Mouse (Mus musculus): Measurements from ENCODE around the gene Luzp2. TPM values are rescaled to one million over a fixed set of nuclear protein-coding genes. Genes with fewer than 3 reads are reported as not detected.

The Luzp2 gene
- polyA plus RNA-seq (2016; fragmentation: Nextera tagmentation; extraction: Ambion mirVana): 0.02 TPM in 1 of 2 replicates, not detected in the other

DNA sequence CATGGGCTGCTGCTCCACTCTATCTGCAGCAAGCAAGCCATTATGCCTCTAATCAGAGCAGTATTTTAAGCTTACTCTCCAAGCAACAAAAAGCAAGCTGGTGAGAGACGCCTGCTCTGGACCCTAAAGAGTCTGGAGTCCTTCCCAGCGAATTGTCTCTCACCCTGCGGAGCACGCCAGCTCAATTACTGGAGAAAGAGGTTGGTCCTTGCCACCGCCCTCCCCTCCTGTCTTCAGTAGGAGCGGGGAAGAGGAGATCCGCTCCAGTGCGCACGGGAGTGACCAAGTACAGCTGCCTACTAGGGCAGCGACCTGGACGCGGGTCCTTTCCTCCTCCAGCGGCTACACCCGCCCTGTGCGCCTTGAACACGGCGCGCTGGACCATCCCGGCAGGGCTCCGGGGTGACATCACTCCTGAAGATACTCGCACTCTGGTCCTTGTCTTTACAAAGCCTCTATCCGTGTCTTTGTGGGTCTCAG is at the start of gene Luzp2:
Gene Luzp2 (plus strand): TSS at position 127 of the 480 bp plus-strand sequence.
- no peak within 1 kb of the TSS for H3K27ac ChIP-seq
- H3K9me3 ChIP-seq (replicated peaks): no peaks in the 10 kb centered on the region
- no peak within 1 kb of the TSS for H3K9ac ChIP-seq
- no peak for ATAC-seq
- peak within 1 kb of the TSS; percentile 44 for H3K4me2 ChIP-seq
- no peaks in the 10 kb centered on the region for H3K36me3 ChIP-seq
- WGBS (ENCODE audit: insufficient replicate concordance): 2% methylated on average over 22 of the region's 22 CpGs
- peaks cover 15% of the 10 kb centered on the region for H3K27me3 ChIP-seq (replicated peaks)
- no peaks in the 10 kb centered on the region for H3K4me1 ChIP-seq
- H3K4me3 ChIP-seq: peak within 1 kb of the TSS; percentile 17; the same call in 1 of the 2 replicates

DNA sequence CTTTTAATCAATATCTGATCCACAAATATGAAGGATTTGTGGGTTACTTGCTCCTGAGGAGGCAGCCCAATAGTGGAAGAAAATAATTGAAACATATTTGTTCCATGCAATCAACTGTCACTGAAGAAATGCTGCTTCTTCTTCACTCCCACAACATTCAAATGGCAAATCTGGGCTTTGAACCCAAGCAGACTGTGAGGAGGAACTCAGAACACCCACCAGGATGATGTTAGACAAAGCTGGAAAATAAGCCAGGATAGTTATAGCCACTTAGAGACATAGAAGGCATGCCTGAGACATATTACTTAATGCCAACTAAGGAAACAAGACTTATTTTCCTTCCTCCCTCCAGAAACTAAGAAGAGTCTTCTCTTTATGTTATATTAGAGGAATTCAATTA is 47.8 kb upstream of the Luzp2 start:
- no peak for ATAC-seq
- H3K9ac ChIP-seq: no peak overlapping the region
- no peaks in the 10 kb centered on the region for H3K4me1 ChIP-seq
- H3K9me3 ChIP-seq (replicated peaks): no peaks in the 10 kb centered on the region
- H3K36me3 ChIP-seq: no peaks in the 10 kb centered on the region
- no peak overlapping the region for H3K4me3 ChIP-seq
- no peak overlapping the region for H3K4me2 ChIP-seq
- no peak overlapping the region for H3K27ac ChIP-seq
- no peaks in the 10 kb centered on the region for H3K27me3 ChIP-seq (replicated peaks)

DNA sequence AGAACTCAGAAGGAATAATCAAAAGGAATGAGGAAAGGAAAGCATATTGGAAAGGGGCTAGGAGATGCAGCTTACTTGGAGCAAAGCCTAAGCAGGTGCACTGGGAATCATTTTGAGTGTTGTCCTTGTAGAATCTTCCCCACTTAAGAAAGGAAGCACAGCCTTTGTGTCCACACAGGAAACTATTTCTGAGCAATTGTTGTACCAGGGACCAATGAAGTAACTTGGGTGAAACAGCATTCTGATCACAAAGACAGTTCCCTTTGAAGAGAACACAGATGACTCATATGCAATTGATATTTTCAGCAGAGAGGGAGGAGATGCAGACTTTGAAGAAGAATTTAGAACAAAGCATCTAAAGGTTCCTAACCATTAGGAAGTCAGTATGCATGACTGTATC is 16.7 kb upstream of the Luzp2 start:
- no peak for ATAC-seq
- Histone ChIP-seq H3K27ac (no peak overlapping the region), H3K9ac (no peak overlapping the region), H3K9me3 (replicated peaks) (no peaks in the 10 kb centered on the region), H3K4me3 (no peak overlapping the region), H3K4me2 (no peak overlapping the region), H3K27me3 (replicated peaks) (no peaks in the 10 kb centered on the region), H3K36me3 (no peaks in the 10 kb centered on the region), H3K4me1 (no peaks in the 10 kb centered on the region)

DNA sequence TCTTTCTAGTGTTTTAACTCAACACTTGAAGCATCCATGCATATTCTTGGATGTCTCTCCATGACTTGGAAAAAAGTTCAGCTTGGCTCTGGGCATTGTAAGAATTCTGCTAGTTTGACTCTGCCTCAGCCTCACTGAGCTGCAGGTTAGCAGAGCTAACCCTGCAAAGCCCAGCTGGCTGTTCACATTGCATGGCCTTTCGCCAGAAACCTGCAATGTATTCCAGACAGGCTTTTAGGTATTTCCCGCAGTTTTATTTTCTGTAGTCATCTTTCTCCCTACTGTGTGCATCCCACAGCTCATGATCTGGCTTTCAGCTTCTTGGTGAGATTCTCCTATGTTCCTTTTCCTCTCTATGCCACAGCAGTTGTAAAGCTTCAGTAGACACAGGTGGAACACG is 6.5 kb upstream of the Luzp2 start:
- Histone ChIP-seq H3K9ac (no peak overlapping the region), H3K27ac (no peak overlapping the region), H3K36me3 (no peaks in the 10 kb centered on the region), H3K9me3 (replicated peaks) (no peaks in the 10 kb centered on the region), H3K4me3 (no peak overlapping the region), H3K4me2 (no peak overlapping the region), H3K27me3 (replicated peaks) (no peaks in the 10 kb centered on the region), H3K4me1 (no peaks in the 10 kb centered on the region)
- WGBS (ENCODE audit: insufficient replicate concordance): 69% methylated on average over 3 of the region's 3 CpGs
- ATAC-seq: no peak

DNA sequence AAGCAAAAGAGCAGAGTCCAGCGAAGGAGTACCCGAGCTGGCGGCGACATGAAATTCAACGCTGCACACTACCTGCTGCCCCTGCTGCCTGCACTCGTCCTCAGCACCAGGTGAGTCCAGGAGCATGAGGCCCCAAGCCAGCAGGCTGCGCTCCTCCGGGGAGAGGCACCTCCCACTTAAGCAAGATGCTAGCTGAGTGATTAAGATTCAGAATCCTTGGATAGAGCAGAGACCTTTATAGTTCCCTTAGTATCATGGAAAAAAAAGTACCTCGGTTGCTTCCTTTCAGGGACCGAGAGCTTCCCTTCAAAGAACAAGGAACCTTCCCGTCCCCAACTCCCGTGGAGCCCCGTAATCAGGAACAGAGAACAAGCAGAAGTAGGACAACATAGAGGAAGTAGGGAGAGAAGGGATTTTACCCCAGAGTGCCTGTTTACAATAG is 634 bp downstream of the Luzp2 start:
- no peak overlapping the region for H3K27ac ChIP-seq
- no peaks in the 10 kb centered on the region for H3K9me3 ChIP-seq (replicated peaks)
- no peak overlapping the region for H3K9ac ChIP-seq
- peak overlapping the region; percentile 17; the same call in 1 of the 2 replicates for H3K4me3 ChIP-seq
- ATAC-seq: no peak
- no peaks in the 10 kb centered on the region for H3K36me3 ChIP-seq
- H3K27me3 ChIP-seq (replicated peaks): peaks cover 15% of the 10 kb centered on the region
- no peaks in the 10 kb centered on the region for H3K4me1 ChIP-seq
- WGBS (ENCODE audit: insufficient replicate concordance): 8% methylated on average over 13 of the region's 13 CpGs
- peak overlapping the region; percentile 44 for H3K4me2 ChIP-seq

DNA sequence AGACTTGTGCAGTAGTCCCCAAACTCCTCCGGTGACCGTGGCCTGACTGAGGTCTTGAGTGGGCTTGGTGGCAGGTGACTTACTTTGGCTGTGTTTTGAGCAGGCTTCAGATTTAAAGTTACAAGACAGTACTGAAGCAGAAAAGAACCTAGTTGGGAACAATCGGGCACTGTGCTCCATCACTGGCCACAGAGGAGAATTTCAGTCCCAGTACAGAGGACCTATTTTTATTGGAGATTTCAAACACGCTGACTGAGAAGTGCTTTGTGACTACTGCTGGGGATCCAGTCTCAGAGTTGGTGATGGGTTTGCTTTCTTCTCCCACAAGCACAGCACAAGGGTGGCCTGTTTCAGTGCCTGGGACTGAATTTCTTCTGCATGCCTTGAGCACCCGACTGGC is 1.1 kb downstream of the Luzp2 start:
- Histone ChIP-seq H3K27me3 (replicated peaks) (peaks cover 15% of the 10 kb centered on the region), H3K4me3 (no peak overlapping the region), H3K36me3 (no peaks in the 10 kb centered on the region), H3K27ac (no peak overlapping the region), H3K4me2 (no peak overlapping the region), H3K4me1 (no peaks in the 10 kb centered on the region), H3K9ac (no peak overlapping the region), H3K9me3 (replicated peaks) (no peaks in the 10 kb centered on the region)
- 62% methylated on average over 5 of the region's 5 CpGs for WGBS (ENCODE audit: insufficient replicate concordance)
- ATAC-seq: no peak

DNA sequence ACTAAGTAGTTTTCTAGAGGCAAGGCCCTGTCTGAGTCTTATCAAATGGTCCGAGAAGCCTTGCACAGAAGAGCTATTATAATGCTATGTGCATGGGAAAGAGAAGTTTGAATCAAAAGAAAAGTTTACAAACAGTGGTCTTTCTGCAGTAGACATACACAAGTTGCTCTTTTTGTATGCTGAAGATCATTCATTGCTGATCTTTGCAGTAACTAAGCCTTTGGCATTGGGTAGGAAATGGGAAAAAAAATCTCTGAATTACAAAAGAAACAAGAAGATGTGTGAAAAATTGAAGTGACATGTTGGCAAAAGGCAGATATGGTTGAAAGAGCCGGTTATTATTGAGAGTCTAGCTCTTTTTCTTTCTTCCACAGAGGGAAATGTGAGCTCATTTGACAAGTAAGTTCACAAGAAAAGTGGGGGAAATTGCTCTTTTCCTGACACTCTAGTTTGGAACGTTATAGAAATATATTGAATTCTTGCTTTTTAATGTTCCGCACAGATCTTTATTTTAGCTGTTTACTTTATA is 7.6 kb downstream of the Luzp2 start:
- H3K27me3 ChIP-seq (replicated peaks): no peaks in the 10 kb centered on the region
- H3K9me3 ChIP-seq (replicated peaks): no peaks in the 10 kb centered on the region
- no peak overlapping the region for H3K9ac ChIP-seq
- no peak for ATAC-seq
- H3K4me2 ChIP-seq: no peak overlapping the region
- H3K27ac ChIP-seq: no peak overlapping the region
- 73% methylated on average over 4 of the region's 4 CpGs for WGBS (ENCODE audit: insufficient replicate concordance)
- H3K4me1 ChIP-seq: no peaks in the 10 kb centered on the region
- H3K4me3 ChIP-seq: no peak overlapping the region
- H3K36me3 ChIP-seq: no peaks in the 10 kb centered on the region

DNA sequence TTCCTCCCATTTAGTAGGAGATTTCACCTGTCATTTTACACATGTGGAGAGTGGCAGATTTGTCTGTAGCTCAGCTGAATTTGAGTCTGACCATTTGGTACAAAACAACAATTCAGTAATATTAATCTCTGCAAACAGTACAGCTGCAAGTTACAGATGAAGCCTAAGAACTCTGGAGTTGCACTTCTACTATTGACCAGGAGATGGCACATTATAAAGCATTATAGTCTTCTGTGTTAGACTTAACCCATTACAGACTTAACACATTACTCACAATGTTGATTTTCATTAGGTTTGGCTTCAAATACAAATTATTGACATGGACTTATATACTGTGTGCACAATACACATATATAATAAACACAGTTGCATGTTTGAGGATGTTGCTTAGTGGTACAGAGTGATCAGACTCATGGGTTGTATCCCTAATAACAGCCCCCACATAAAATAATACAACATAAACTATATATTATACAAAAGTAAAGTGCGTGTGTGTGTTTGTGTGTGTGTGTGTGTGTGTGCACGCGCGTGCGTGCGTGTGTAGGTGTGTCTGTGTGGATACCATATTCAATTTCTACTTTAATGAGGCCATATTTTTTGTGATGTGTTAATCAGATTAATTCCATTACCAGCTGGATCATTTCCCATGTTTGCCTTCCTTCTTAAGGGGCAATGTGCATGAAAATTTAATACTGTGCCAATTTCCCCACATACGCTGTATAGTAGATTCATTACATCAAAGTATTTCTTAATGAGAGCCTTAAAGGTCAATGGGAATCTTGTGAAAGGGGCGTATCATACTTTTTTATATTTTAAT is 10.8 kb downstream of the Luzp2 start:
- Histone ChIP-seq H3K27ac (no peak overlapping the region), H3K4me3 (no peak overlapping the region), H3K36me3 (no peaks in the 10 kb centered on the region), H3K4me2 (no peak overlapping the region), H3K9ac (no peak overlapping the region), H3K9me3 (replicated peaks) (no peaks in the 10 kb centered on the region), H3K4me1 (no peaks in the 10 kb centered on the region), H3K27me3 (replicated peaks) (no peaks in the 10 kb centered on the region)
- 77% methylated on average over 8 of the region's 8 CpGs for WGBS (ENCODE audit: insufficient replicate concordance)
- ATAC-seq: no peak

DNA sequence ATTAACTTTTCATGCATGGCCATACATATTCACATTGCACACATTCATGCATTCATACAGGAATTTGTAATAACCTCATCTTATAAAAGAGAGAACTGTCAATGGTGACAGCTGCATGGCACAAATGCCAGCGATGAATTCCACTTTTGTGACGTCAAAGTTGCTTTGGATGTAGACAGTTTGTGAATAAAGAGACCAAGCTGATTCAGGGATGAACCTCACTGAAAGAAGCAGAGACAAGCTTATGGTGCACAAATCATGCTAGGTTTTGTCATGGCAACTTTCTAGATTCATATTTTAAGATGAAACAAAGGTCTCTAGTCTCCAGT is 11.4 kb downstream of the Luzp2 start:
- no peaks in the 10 kb centered on the region for H3K36me3 ChIP-seq
- no peaks in the 10 kb centered on the region for H3K9me3 ChIP-seq (replicated peaks)
- WGBS (ENCODE audit: insufficient replicate concordance): 83% methylated on average over 2 of the region's 2 CpGs
- no peaks in the 10 kb centered on the region for H3K27me3 ChIP-seq (replicated peaks)
- no peaks in the 10 kb centered on the region for H3K4me1 ChIP-seq
- H3K4me2 ChIP-seq: no peak overlapping the region
- no peak overlapping the region for H3K9ac ChIP-seq
- H3K27ac ChIP-seq: no peak overlapping the region
- no peak overlapping the region for H3K4me3 ChIP-seq
- no peak for ATAC-seq

DNA sequence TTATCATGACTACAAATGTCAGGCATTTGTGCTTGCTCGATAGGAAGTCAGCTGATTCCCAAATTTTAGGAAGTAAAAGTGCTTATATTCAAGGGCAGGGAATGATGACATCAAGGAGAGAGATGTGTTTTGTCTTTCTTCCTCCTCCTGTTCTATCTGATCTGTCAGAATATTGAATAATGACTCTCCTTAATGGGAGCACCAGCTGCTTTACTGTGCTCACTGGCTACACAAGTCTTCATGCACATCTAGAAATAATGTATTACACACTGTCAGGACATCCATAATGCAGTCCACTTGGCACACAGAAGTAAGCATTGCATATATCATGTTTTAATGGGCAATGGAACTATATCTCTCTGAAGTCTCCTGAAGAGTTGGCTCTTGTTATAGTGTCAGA is 17.6 kb downstream of the Luzp2 start:
- Histone ChIP-seq H3K27ac (no peak overlapping the region), H3K27me3 (replicated peaks) (no peaks in the 10 kb centered on the region), H3K9me3 (replicated peaks) (no peaks in the 10 kb centered on the region), H3K9ac (no peak overlapping the region), H3K36me3 (no peaks in the 10 kb centered on the region), H3K4me3 (no peak overlapping the region), H3K4me2 (no peak overlapping the region), H3K4me1 (no peaks in the 10 kb centered on the region)
- WGBS (ENCODE audit: insufficient replicate concordance): 50% methylated on average over 1 of the region's 1 CpGs
- no peak for ATAC-seq

DNA sequence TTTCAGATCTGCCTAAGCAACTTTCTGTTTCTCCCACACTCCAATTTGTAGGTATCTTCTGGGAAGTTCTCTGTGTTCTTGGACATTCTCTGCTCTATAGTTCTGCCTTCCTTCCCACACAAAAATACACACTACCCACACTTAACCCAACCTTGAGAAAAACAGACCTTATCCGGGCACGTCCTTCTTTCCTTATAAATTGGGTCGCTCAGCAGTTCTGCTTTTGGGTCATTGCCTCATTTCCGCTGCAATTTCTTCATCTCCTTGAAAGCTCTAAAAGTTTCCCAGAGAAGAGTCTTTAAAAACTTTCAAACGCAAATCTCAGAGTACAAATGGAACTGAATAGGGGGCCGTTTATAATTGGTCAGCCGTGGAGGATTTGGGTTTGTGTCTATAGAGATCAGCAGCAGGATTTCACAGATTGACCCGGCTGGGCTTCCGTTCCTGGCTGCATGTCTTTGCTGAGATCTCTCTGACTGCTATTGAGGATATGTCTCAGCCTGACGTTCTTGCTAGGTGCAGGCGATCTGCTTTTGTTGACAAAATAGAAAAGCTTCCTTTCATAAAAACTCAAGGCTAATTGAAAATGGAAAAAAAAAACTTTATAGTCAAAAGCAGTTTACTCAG is 26.0 kb downstream of the Luzp2 start:
- no peaks in the 10 kb centered on the region for H3K9me3 ChIP-seq (replicated peaks)
- H3K4me1 ChIP-seq: no peaks in the 10 kb centered on the region
- H3K4me2 ChIP-seq: no peak overlapping the region
- H3K27ac ChIP-seq: no peak overlapping the region
- no peak for ATAC-seq
- 72% methylated on average over 11 of the region's 11 CpGs for WGBS (ENCODE audit: insufficient replicate concordance)
- no peaks in the 10 kb centered on the region for H3K36me3 ChIP-seq
- H3K9ac ChIP-seq: no peak overlapping the region
- H3K4me3 ChIP-seq: no peak overlapping the region
- no peaks in the 10 kb centered on the region for H3K27me3 ChIP-seq (replicated peaks)

DNA sequence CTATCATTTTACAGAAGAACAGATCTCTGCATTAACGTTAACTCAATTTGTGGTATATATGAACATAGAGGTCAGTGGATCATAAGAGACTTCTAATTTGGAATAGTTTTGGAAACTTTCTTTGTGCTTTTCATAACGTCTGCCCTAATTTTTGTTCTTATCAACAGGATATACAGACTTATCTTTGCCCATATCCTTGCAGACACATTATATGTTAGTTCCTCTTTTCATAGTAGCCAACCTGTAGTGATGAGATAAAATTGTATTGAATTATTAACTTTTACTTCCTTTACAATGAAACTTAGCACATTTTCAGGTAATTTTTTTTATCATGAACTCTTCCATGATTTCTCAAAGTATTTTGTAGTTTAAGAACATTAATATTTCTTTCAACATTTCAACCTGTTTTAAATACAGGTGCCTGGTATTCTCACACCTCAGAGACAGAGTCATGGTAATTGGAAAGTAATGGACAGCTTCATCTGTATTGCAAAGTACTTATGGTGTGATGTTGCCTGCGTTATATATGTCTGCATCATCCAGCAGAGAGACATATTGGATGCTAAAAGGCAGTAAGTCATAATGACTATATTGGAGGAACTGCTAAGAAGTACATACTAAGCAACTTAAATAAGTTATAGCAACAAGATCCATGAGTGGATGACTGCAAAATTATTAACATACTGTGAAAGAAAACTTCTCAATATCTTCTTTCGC is 43.8 kb downstream of the Luzp2 start:
- H3K4me3 ChIP-seq: no peak overlapping the region
- 47% methylated on average over 4 of the region's 4 CpGs for WGBS (ENCODE audit: insufficient replicate concordance)
- H3K36me3 ChIP-seq: no peaks in the 10 kb centered on the region
- ATAC-seq: no peak
- no peaks in the 10 kb centered on the region for H3K27me3 ChIP-seq (replicated peaks)
- H3K9me3 ChIP-seq (replicated peaks): no peaks in the 10 kb centered on the region
- H3K27ac ChIP-seq: no peak overlapping the region
- no peak overlapping the region for H3K9ac ChIP-seq
- no peaks in the 10 kb centered on the region for H3K4me1 ChIP-seq
- H3K4me2 ChIP-seq: no peak overlapping the region
